ENCODE assay signal across 1 mouse cellular context in the genomic region with DNA sequence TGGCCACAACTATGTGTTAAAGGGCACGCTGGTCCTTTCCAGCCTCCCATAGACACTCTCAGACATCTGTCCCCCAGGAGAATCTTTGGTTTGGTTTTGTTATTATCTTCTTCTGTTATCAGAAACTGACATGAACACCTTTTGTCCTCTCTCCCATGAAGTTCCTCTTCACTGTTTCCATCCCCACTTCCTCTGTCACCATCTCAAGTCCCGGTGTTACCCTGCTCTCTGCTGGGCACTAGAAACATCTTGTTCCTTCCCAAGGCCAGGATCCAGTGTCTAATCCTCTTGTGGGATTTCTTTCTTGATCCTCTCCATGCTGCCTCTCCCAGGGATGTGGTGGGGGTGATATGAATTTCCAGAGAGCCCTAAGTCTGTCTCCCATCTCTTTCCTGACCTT.
TF ChIP-seq lines count a peak whose summit lies in the region.

No protein-coding gene starts in this region.

TF ChIP-seq in CH12.LX, 34 proteins besides CTCF, POLR2A, EP300 and RAD21 (continued from another document):
- peak; percentile 57 for TF ChIP-seq ELF1 (IDR thresholded peaks at IDR 0.05; ENCODE audit: low read depth, low read length)
- no peak for TF ChIP-seq POLR2AphosphoS2 (IDR thresholded peaks at IDR 0.05; ENCODE audit: low read depth, low read length)
- TF ChIP-seq MXI1 (IDR thresholded peaks at IDR 0.05; ENCODE audit: low read depth, low read length), result peak; percentile 18; the same call in 1 of the 2 replicates
- no peak for TF ChIP-seq MAZ (IDR thresholded peaks at IDR 0.05; ENCODE audit: low read depth, low read length)
- no peak for TF ChIP-seq ZKSCAN1 (IDR thresholded peaks at IDR 0.05; ENCODE audit: borderline replicate concordance, low read depth, low read length)
- no peak for TF ChIP-seq USF1 (IDR thresholded peaks at IDR 0.05; ENCODE audit: low read depth, low read length)
- no peak for TF ChIP-seq HCFC1 (IDR thresholded peaks at IDR 0.05; ENCODE audit: low read depth, low read length)
- TF ChIP-seq MAFK (IDR thresholded peaks at IDR 0.05; ENCODE audit: insufficient replicate concordance, low read length), result no peak
- TF ChIP-seq SIN3A (IDR thresholded peaks at IDR 0.05; ENCODE audit: low read length), result 0 out of 2 replicates have a peak, but pooled peaks have one; percentile 40
- no peak for TF ChIP-seq MYC (IDR thresholded peaks at IDR 0.05; ENCODE audit: low read depth, low read length)
- no peak for TF ChIP-seq TCF12 (IDR thresholded peaks at IDR 0.05; ENCODE audit: low read depth, low read length)
- TF ChIP-seq NELFE (IDR thresholded peaks at IDR 0.05; ENCODE audit: low read depth, low read length), result no peak
- TF ChIP-seq CHD2 (IDR thresholded peaks at IDR 0.05; ENCODE audit: low read length), result 0 out of 2 replicates have a peak, but pooled peaks have one; percentile 29
- TF ChIP-seq UBTF (IDR thresholded peaks at IDR 0.05; ENCODE audit: low read depth, low read length), result no peak
- TF ChIP-seq ZMIZ1 (IDR thresholded peaks at IDR 0.05; ENCODE audit: low read depth, low read length), result no peak
